Mouse (Mus musculus) erythroblast, adult 5-6 weeks (primary cell): ENCODE measurements around the gene Crtc1. TPM values are rescaled to one million over a fixed set of nuclear protein-coding genes. Genes with fewer than 3 reads are reported as not detected.

ENCODE experiments used
- ATAC-seq: replicated peaks from 2 replicates; pipeline ENCODE4 v1.8.0; 2016; ENCODE audit warnings: moderate number of reproducible peaks, mild to moderate bottlenecking, moderate TSS enrichment, inconsistent platforms; ENCODE audit not compliant: poor library complexity, low FRiP score, severe bottlenecking
- total RNA-seq, 2 experiments: library from RNA; stranded (forward) in 1 of 2; stranded (reverse) in 1 of 2; fragments of 150-400 nt in 1 of 2; fragments of 200-764, 138-1000 nt in 1 of 2; gene quantifications; 2 replicates each; pipeline versions ENCODE4 v1.2.3 to v1.2.4; 2015 to 2017; ENCODE audit warnings: low replicate concordance in 2 of 2

The Crtc1 gene
- total RNA-seq (2015; ENCODE audit: low replicate concordance) (4.2 and 4.4 TPM in 2 replicates), total RNA-seq (2017; ENCODE audit: low replicate concordance) (1.7 and 2.0 TPM in 2 replicates)

GRCm38 (mm10) chr8:70439055-70439847 lies at the start of gene Crtc1:
Gene Crtc1, minus strand, starts transcription at chr8:70439579.
- peak; percentile 87 for ATAC-seq

GRCm38 (mm10) chr8:70488931-70489470 lies 49.6 kb upstream of the Crtc1 start:
- no peak for ATAC-seq

- ATAC-seq, result no peak
These were observed 48.8 kb upstream of the Crtc1 start for GRCm38 (mm10) chr8:70487993-70488796.

GRCm38 (mm10) chr8:70486941-70487520 lies 47.7 kb upstream of the Crtc1 start, which contains the start of gene Tmem59l:
Gene Tmem59l, minus strand, starts transcription at chr8:70487358.
- no peak for ATAC-seq

- no peak for ATAC-seq
These were observed 46.9 kb upstream of the Crtc1 start for GRCm38 (mm10) chr8:70486191-70486681.

- no peak for ATAC-seq
These were observed 43.6 kb upstream of the Crtc1 start for GRCm38 (mm10) chr8:70482943-70483342.

- no peak for ATAC-seq
These were observed 42.5 kb upstream of the Crtc1 start for GRCm38 (mm10) chr8:70481908-70482307.

- ATAC-seq, result peak; percentile 18
These were observed 38.0 kb upstream of the Crtc1 start for GRCm38 (mm10) chr8:70477269-70477982.

GRCm38 (mm10) chr8:70476333-70477268 lies 37.2 kb upstream of the Crtc1 start, which contains the start of gene Klhl26:
Gene Klhl26, minus strand, starts transcription at chr8:70476968.
- ATAC-seq, result peak; percentile 90

- no peak for ATAC-seq
These were observed 32.5 kb upstream of the Crtc1 start for GRCm38 (mm10) chr8:70471856-70472255.

- no peak for ATAC-seq
These were observed 30.6 kb upstream of the Crtc1 start for GRCm38 (mm10) chr8:70469938-70470337.

GRCm38 (mm10) chr8:70469295-70469916 lies 30.0 kb upstream of the Crtc1 start:
- ATAC-seq, result no peak

- ATAC-seq, result no peak
These were observed 29.4 kb upstream of the Crtc1 start for GRCm38 (mm10) chr8:70468733-70469132.

- no peak for ATAC-seq
These were observed 28.5 kb upstream of the Crtc1 start for GRCm38 (mm10) chr8:70467907-70468306.

- ATAC-seq, result no peak
These were observed 27.9 kb upstream of the Crtc1 start for GRCm38 (mm10) chr8:70467229-70467725.

GRCm38 (mm10) chr8:70466771-70467170 lies 27.4 kb upstream of the Crtc1 start:
- no peak for ATAC-seq

GRCm38 (mm10) chr8:70466305-70466704 lies 26.9 kb upstream of the Crtc1 start:
- ATAC-seq, result no peak

GRCm38 (mm10) chr8:70465701-70466100 lies 26.3 kb upstream of the Crtc1 start:
- no peak for ATAC-seq
